Mouse (Mus musculus) embryonic facial prominence, embryonic 11.5 days (tissue): ENCODE data around the gene Chpt1. TPM values are rescaled to one million over a fixed set of nuclear protein-coding genes. Genes with fewer than 3 reads are reported as not detected.

ENCODE experiments used
- ATAC-seq: fragments of 200-750 bp; cut with Nextera tagmentation; replicated peaks from 2 replicates; pipeline ENCODE4 v1.8.0; 2017; ENCODE audit warnings: low read depth; ENCODE audit not compliant: insufficient number of reproducible peaks, low FRiP score, low TSS enrichment
- DNase-seq: peaks from one replicate; pipeline ENCODE4 v3.0.0-alpha.2; 2015; ENCODE audit warnings: low spot score
- H3K27ac ChIP-seq: fragments of 300-500 bp; sonication (generic); replicated peaks from 2 replicates; pipeline ENCODE4 v1.5.1; 2014; ENCODE audit warnings: mild to moderate bottlenecking, low read depth, low read length, control low read depth
- H3K27me3 ChIP-seq: fragments of 300-500 bp; sonication (generic); 2 replicates; pipeline ENCODE4 v1.6.1; 2014; ENCODE audit warnings: mild to moderate bottlenecking, low read length, moderate library complexity, mixed read lengths; ENCODE audit not compliant: control insufficient read depth, insufficient read depth
- H3K36me3 ChIP-seq: fragments of 300-500 bp; sonication (generic); replicated peaks from 2 replicates; pipeline ENCODE4 v1.6.1; 2014; ENCODE audit warnings: low read depth, mild to moderate bottlenecking, low read length, moderate library complexity, mixed read lengths; ENCODE audit not compliant: control insufficient read depth, insufficient read depth
- H3K4me1 ChIP-seq: fragments of 300-500 bp; sonication (generic); 2 replicates; pipeline ENCODE4 v1.6.1; 2014; ENCODE audit warnings: low read length, mixed read lengths; ENCODE audit not compliant: control insufficient read depth, insufficient read depth
- H3K4me2 ChIP-seq: fragments of 300-500 bp; sonication (generic); 2 replicates; pipeline ENCODE4 v1.6.1; 2014; ENCODE audit warnings: low read depth, mild to moderate bottlenecking, control low read depth, low read length, moderate library complexity
- H3K4me3 ChIP-seq: fragments of 300-500 bp; sonication (generic); 2 replicates; pipeline ENCODE4 v1.5.1; 2014; ENCODE audit warnings: low read depth, low read length, control low read depth
- H3K9ac ChIP-seq: fragments of 300-500 bp; sonication (generic); replicated peaks from 2 replicates; pipeline ENCODE4 v1.6.1; 2014; ENCODE audit warnings: mild to moderate bottlenecking, control low read depth, low read length
- H3K9me3 ChIP-seq: fragments of 300-500 bp; sonication (generic); replicated peaks from 2 replicates; pipeline ENCODE4 v1.6.1; 2016; ENCODE audit warnings: mild to moderate bottlenecking, low read length, inconsistent platforms, mixed read lengths; ENCODE audit not compliant: control insufficient read depth
- WGBS: fragments of 180-500 bp; shearing (Covaris S2); extraction: QIAGEN DNeasy Blood & Tissue Kit; methylation state at CpG from one replicate; pipeline ENCODE4 v1.1.7; 2014; 5-methylcytosine and 5-hydroxymethylcytosine counted together
- polyA plus RNA-seq: library from polyadenylated mRNA; unstranded; fragments of >200 nt; fragmentation: Nextera tagmentation; extraction: Ambion mirVana; gene quantifications from 2 replicates; pipeline ENCODE4 v1.2.1, GENCODE M21; 2014

The Chpt1 gene
- polyA plus RNA-seq, 1 experiment from 2014 or later, result 27.9 TPM

GRCm38 (mm10) chr10:88441224-88441623 lies 62.6 kb downstream of the Chpt1 start:
- no peak overlapping the region for H3K4me3 ChIP-seq
- 88% methylated on average over 6 of the region's 6 CpGs for WGBS
- H3K27me3 ChIP-seq, result no peaks in the 10 kb centered on the region
- H3K9ac ChIP-seq, result no peak overlapping the region
- H3K27ac ChIP-seq, result no peak overlapping the region
- no peaks in the 10 kb centered on the region for H3K4me1 ChIP-seq
- no peaks in the 10 kb centered on the region for H3K9me3 ChIP-seq
- no peak for ATAC-seq
- no peak for DNase-seq
- H3K36me3 ChIP-seq, result no peaks in the 10 kb centered on the region
- H3K4me2 ChIP-seq, result no peak overlapping the region

DNA sequence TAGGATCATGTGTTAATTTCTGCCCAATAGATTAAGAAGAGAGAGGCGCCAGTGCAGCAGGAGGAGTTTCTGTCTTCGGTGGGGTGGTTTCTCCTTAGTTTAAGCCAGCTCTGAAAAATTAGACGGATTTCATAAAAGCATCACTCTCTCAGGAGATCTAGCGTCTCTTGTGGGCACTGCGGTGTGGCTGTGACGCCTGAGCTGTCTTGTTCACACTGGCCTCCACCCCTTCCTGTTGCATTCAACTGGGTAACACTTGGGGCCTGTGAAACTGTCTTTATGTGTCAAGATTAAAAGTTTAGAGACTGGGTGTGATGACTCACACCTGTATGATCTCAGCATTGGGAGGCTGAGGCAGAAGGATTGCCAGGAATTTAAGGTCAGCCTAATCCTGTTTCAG lies 75.9 kb downstream of the Chpt1 start:
- WGBS, result 90% methylated on average over 6 of the region's 6 CpGs
- H3K27me3 ChIP-seq, result no peaks in the 10 kb centered on the region
- H3K9me3 ChIP-seq, result no peaks in the 10 kb centered on the region
- ATAC-seq (no peak), DNase-seq (no peak)
- H3K4me1 ChIP-seq, result no peaks in the 10 kb centered on the region
- H3K27ac ChIP-seq, result no peak overlapping the region
- H3K36me3 ChIP-seq, result no peaks in the 10 kb centered on the region
- H3K4me2 ChIP-seq, result no peak overlapping the region
- no peak overlapping the region for H3K4me3 ChIP-seq
- H3K9ac ChIP-seq, result no peak overlapping the region

- Histone ChIP-seq H3K4me3 (no peak overlapping the region), H3K9ac (no peak overlapping the region), H3K9me3 (no peaks in the 10 kb centered on the region), H3K36me3 (no peaks in the 10 kb centered on the region), H3K4me2 (no peak overlapping the region), H3K4me1 (no peaks in the 10 kb centered on the region), H3K27me3 (no peaks in the 10 kb centered on the region), H3K27ac (no peak overlapping the region)
- 63% methylated on average over 5 of the region's 5 CpGs for WGBS
- ATAC-seq (no peak), DNase-seq (no peak)
Measured at GRCm38 (mm10) chr10:88426896-88427295, 77.0 kb downstream of the Chpt1 start.

GRCm38 (mm10) chr10:88426158-88426816 lies 77.6 kb downstream of the Chpt1 start:
- no peaks in the 10 kb centered on the region for H3K9me3 ChIP-seq
- H3K27me3 ChIP-seq, result no peaks in the 10 kb centered on the region
- H3K27ac ChIP-seq, result no peak overlapping the region
- H3K36me3 ChIP-seq, result no peaks in the 10 kb centered on the region
- no peaks in the 10 kb centered on the region for H3K4me1 ChIP-seq
- peak; percentile 80 for DNase-seq
- H3K4me2 ChIP-seq, result no peak overlapping the region
- ATAC-seq, result no peak
- H3K9ac ChIP-seq, result no peak overlapping the region
- H3K4me3 ChIP-seq, result no peak overlapping the region
- WGBS, result 95% methylated on average over 2 of the region's 2 CpGs

- no peaks in the 10 kb centered on the region for H3K9me3 ChIP-seq
- no peaks in the 10 kb centered on the region for H3K36me3 ChIP-seq
- 92% methylated on average over 19 of the region's 19 CpGs for WGBS
- no peak overlapping the region for H3K9ac ChIP-seq
- ATAC-seq (no peak), DNase-seq (no peak)
- H3K4me2 ChIP-seq, result no peak overlapping the region
- no peaks in the 10 kb centered on the region for H3K27me3 ChIP-seq
- no peak overlapping the region for H3K27ac ChIP-seq
- no peaks in the 10 kb centered on the region for H3K4me1 ChIP-seq
- H3K4me3 ChIP-seq, result no peak overlapping the region
Measured at GRCm38 (mm10) chr10:88420655-88421435, 83.0 kb downstream of the Chpt1 start.

- 72% methylated on average over 11 of the region's 11 CpGs for WGBS
- Histone ChIP-seq H3K4me1 (no peaks in the 10 kb centered on the region), H3K4me3 (no peak overlapping the region), H3K36me3 (no peaks in the 10 kb centered on the region), H3K4me2 (no peak overlapping the region), H3K9me3 (no peaks in the 10 kb centered on the region), H3K27me3 (no peaks in the 10 kb centered on the region), H3K27ac (no peak overlapping the region), H3K9ac (no peak overlapping the region)
- DNase-seq, result no peak
- ATAC-seq, result no peak
Measured at GRCm38 (mm10) chr10:88420141-88420541, 83.7 kb downstream of the Chpt1 start.

DNA sequence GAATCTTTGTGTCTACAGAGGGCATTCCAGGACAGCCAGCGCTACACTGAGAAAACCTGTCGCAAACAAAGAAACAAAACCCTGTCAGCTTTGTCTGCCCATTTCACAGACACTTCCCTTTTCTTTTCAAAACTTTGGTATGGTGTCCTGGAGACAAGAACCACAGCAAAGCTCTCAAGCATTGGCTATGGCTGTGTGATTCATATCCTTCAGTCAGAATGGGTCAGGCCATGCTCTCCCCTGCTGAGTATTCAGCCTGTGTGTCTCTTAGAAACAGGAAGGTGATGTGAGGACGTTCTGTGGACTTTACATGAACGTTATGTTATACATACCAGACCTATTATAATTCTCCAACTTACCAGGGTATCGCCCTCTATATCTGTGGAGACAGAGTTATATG lies 86.2 kb downstream of the Chpt1 start:
- no peaks in the 10 kb centered on the region for H3K4me1 ChIP-seq
- no peak overlapping the region for H3K4me3 ChIP-seq
- no peak overlapping the region for H3K27ac ChIP-seq
- H3K36me3 ChIP-seq, result no peaks in the 10 kb centered on the region
- H3K4me2 ChIP-seq, result no peak overlapping the region
- H3K9me3 ChIP-seq, result no peaks in the 10 kb centered on the region
- no peak for ATAC-seq
- H3K9ac ChIP-seq, result no peak overlapping the region
- no peaks in the 10 kb centered on the region for H3K27me3 ChIP-seq
- 93% methylated on average over 5 of the region's 5 CpGs for WGBS
- no peak for DNase-seq

DNA sequence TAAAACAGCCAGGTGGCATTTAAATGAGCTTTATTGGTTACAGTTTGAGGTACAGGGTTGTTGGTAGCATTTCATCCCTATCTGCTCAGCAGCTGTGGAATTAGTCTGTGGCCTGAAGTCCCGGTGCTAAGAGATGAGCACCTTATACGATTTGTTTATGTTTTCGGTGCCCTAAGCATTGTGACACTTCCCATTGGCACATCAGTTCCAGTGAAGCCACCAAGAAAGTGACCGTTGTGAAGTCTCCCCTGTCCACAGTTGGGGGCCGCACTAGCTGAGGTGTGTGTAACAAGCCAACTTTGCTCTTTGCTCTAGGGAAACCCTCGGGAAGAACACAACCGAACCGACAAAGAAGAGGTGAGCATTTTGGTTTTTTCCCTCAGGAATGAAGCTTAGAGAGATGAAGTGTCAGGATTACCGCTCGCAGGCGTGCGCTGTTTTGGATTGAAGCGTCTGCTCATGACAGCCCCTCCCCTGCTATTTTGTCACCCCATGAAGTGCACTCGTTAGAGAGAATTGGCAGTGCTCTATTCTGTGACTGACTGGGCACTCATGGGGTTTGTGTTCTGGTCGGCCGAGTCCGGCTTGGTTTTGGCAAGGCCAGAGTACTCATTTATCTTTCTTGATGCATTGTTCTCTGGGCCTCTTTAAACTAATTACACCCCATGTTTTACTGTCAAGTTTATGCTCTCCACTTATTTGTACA lies 91.4 kb downstream of the Chpt1 start:
- 81% methylated on average over 17 of the region's 17 CpGs for whole genome bisulfite sequencing
- Histone ChIP-seq H3K4me3 (no peak overlapping the region), H3K9me3 (no peaks in the 10 kb centered on the region), H3K27ac (no peak overlapping the region), H3K27me3 (no peaks in the 10 kb centered on the region), H3K9ac (no peak overlapping the region), H3K4me2 (no peak overlapping the region), H3K4me1 (no peaks in the 10 kb centered on the region), H3K36me3 (no peaks in the 10 kb centered on the region)
- DNase-seq, result no peak
- ATAC-seq, result no peak
